Mouse (Mus musculus) midbrain, embryonic 15.5 days (tissue): Measurements from ENCODE around the gene Gm17268. TPM values are rescaled to one million over a fixed set of nuclear protein-coding genes. Genes with fewer than 3 reads are reported as not detected.
A peak's percentile ranks its signal among the peaks of the same experiment; 100 is the strongest.

Source experiments
- ATAC-seq: fragments of 200-750 bp; cut with Nextera tagmentation; replicated peaks from 2 replicates; pipeline ENCODE4 v1.8.0; 2017; ENCODE audit warnings: moderate TSS enrichment
- H3K27ac ChIP-seq: fragments of 300-500 bp; sonication (generic); 2 replicates; pipeline ENCODE4 v1.5.1; 2015; ENCODE audit warnings: mild to moderate bottlenecking, inconsistent platforms
- H3K27me3 ChIP-seq: fragments of 300-500 bp; sonication (generic); replicated peaks from 2 replicates; pipeline ENCODE4 v1.6.1; 2015; ENCODE audit warnings: inconsistent platforms
- H3K36me3 ChIP-seq: fragments of 300-500 bp; sonication (generic); replicated peaks from 2 replicates; pipeline ENCODE4 v1.6.1; 2015; ENCODE audit warnings: inconsistent platforms
- H3K4me1 ChIP-seq: fragments of 300-500 bp; sonication (generic); 2 replicates; pipeline ENCODE4 v1.6.1; 2015; ENCODE audit warnings: inconsistent platforms
- H3K4me2 ChIP-seq: fragments of 300-500 bp; sonication (generic); 2 replicates; pipeline ENCODE4 v1.6.1; 2015; ENCODE audit warnings: inconsistent platforms, mild to moderate bottlenecking, moderate library complexity
- H3K4me3 ChIP-seq: fragments of 300-500 bp; sonication (generic); 2 replicates; pipeline ENCODE4 v1.5.1; 2015; ENCODE audit warnings: mild to moderate bottlenecking, inconsistent platforms
- H3K9ac ChIP-seq: fragments of 300-500 bp; sonication (generic); 2 replicates; pipeline ENCODE4 v1.6.1; 2015; ENCODE audit warnings: mild to moderate bottlenecking, inconsistent platforms
- H3K9me3 ChIP-seq: fragments of 300-500 bp; sonication (generic); 2 replicates; pipeline ENCODE4 v1.6.1; 2016; ENCODE audit warnings: inconsistent platforms
- WGBS: fragments of 180-500 bp; shearing (Covaris S2); methylation state at CpG from one replicate; pipeline ENCODE4 v1.1.7; 2015; ENCODE audit warnings: mixed read lengths; 5-methylcytosine and 5-hydroxymethylcytosine counted together
- polyA plus RNA-seq: library from polyadenylated mRNA; unstranded; fragments of >200 nt; fragmentation: Nextera tagmentation; extraction: Ambion mirVana; gene quantifications from 2 replicates; pipeline ENCODE4 v1.2.1, GENCODE M21; 2015

Gene Gm17268
- polyA plus RNA-seq, 1 experiment from 2014 or later, result not detected

DNA sequence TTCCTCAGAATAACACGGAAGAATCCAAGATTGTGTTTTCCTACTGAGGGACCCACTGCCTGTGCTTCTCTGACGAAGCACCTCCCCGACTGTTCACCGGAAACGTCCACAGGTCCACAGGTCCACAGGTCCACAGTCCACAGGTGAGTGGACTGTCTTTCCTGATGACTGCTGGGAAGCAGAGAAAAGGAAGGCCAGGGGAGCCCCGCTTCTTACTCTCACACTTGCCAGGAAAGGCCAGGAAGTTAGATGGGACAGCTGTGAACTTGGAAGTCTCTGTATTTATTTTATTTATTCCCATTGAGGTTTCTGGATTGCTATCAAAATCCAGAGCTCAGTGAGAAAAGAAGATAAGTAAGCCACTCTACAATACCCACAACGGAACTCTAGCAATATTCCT is 15.5 kb upstream of the Gm17268 start:
- no peaks in the 10 kb centered on the region for H3K27me3 ChIP-seq
- H3K4me1 ChIP-seq, result no peaks in the 10 kb centered on the region
- H3K9ac ChIP-seq, result no peak overlapping the region
- no peak overlapping the region for H3K4me2 ChIP-seq
- H3K9me3 ChIP-seq, result no peaks in the 10 kb centered on the region
- H3K36me3 ChIP-seq, result no peaks in the 10 kb centered on the region
- H3K4me3 ChIP-seq, result no peak overlapping the region
- no peak overlapping the region for H3K27ac ChIP-seq
- WGBS, result 89% methylated on average over 7 of the region's 7 CpGs
- no peak for ATAC-seq

DNA sequence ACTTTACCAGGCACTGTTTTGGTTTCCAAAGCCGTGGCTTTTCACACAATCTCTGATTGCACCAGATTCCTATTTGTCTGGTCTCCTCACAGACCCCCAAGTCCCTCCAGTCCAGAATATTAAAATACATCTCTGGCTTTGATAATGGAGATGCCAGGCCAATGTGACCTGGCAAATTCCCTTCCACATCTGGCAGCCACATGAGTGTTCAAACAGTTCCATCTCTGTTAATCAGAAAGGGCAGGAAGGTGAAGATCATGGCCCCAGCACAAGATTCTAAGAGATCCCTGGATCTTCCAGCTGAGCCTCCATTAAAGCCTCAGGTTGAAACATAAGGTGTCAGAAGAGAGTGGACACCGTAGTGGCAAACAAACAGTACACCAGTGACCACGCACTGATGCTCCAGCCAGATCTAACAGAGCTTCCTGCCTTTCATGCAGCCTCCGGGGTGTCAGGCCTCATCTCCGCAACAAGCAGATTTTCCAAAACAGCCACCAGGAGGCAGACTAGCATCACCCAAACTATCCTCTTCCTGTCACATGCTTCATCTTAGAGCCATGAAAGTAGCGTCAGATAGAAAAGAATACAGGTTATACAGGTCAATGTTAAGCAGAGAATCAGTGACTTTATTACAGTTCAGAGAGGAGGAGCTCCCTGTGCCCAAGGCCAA is 9.5 kb upstream of the Gm17268 start:
- Histone ChIP-seq H3K27ac (no peak overlapping the region), H3K9me3 (no peaks in the 10 kb centered on the region), H3K4me3 (no peak overlapping the region), H3K4me2 (no peak overlapping the region), H3K4me1 (no peaks in the 10 kb centered on the region), H3K36me3 (no peaks in the 10 kb centered on the region), H3K27me3 (no peaks in the 10 kb centered on the region), H3K9ac (no peak overlapping the region)
- 54% methylated on average over 6 of the region's 6 CpGs for WGBS
- ATAC-seq, result no peak

- no peak within 1 kb of the TSS for H3K4me3 ChIP-seq
- H3K27ac ChIP-seq, result no peak within 1 kb of the TSS
- WGBS, result 79% methylated on average over 3 of the region's 3 CpGs
- no peak within 1 kb of the TSS for H3K9ac ChIP-seq
- no peaks in the 10 kb centered on the region for H3K27me3 ChIP-seq
- H3K4me2 ChIP-seq, result no peak within 1 kb of the TSS
- no peaks in the 10 kb centered on the region for H3K9me3 ChIP-seq
- no peak for ATAC-seq
- H3K36me3 ChIP-seq, result no peaks in the 10 kb centered on the region
- H3K4me1 ChIP-seq, result no peaks in the 10 kb centered on the region
Measured at GRCm38 (mm10) chr11:82045471-82045870, 7.1 kb upstream of the Gm17268 start, which contains the start of gene Ccl7. TSS of gene Ccl7 (plus strand) at chr11:82045712.

DNA sequence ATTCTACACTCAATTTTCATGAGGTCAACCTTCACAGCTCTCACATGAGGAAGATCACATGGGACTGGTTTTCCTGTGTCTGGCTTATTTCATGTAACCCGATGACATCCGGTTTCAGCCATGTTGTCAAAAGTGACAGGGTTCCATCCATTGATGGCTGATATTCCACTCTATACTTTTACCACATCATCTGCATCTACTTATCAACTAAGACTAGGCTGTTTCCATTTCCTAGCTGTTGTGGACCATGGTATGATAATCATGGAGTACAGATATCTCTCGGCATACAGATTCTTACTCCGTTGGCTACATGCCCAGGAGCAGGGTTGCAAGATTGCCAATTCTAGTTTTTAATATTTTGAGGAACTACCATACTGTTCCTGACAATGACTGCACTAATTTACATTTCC is 3.3 kb upstream of the Gm17268 start:
- Histone ChIP-seq H3K4me1 (no peaks in the 10 kb centered on the region), H3K4me2 (no peak overlapping the region), H3K9me3 (no peaks in the 10 kb centered on the region), H3K9ac (no peak overlapping the region), H3K27ac (no peak overlapping the region), H3K27me3 (no peaks in the 10 kb centered on the region), H3K4me3 (no peak overlapping the region), H3K36me3 (no peaks in the 10 kb centered on the region)
- WGBS, result 89% methylated on average over 4 of the region's 4 CpGs
- ATAC-seq, result no peak

- 85% methylated on average over 3 of the region's 3 CpGs for WGBS
- ATAC-seq, result no peak
- H3K4me1 ChIP-seq, result no peaks in the 10 kb centered on the region
Measured at GRCm38 (mm10) chr11:82039132-82039660, 834 bp upstream of the Gm17268 start.

GRCm38 (mm10) chr11:82035857-82036256 is 2.5 kb downstream of the Gm17268 start:
- ATAC-seq, result no peak
- Histone ChIP-seq H3K27me3 (no peaks in the 10 kb centered on the region), H3K9ac (no peak overlapping the region), H3K4me2 (no peak overlapping the region), H3K4me3 (no peak overlapping the region), H3K9me3 (no peaks in the 10 kb centered on the region), H3K27ac (no peak overlapping the region), H3K4me1 (no peaks in the 10 kb centered on the region), H3K36me3 (no peaks in the 10 kb centered on the region)
- WGBS, result 90% methylated on average over 2 of the region's 2 CpGs

More at GRCm38 (mm10) chr11:82039132-82039660, 834 bp upstream of the Gm17268 start:
- Histone ChIP-seq H3K9ac (no peak overlapping the region), H3K4me2 (no peak overlapping the region), H3K9me3 (no peaks in the 10 kb centered on the region), H3K27me3 (no peaks in the 10 kb centered on the region), H3K36me3 (no peaks in the 10 kb centered on the region), H3K27ac (no peak overlapping the region), H3K4me3 (no peak overlapping the region)

DNA sequence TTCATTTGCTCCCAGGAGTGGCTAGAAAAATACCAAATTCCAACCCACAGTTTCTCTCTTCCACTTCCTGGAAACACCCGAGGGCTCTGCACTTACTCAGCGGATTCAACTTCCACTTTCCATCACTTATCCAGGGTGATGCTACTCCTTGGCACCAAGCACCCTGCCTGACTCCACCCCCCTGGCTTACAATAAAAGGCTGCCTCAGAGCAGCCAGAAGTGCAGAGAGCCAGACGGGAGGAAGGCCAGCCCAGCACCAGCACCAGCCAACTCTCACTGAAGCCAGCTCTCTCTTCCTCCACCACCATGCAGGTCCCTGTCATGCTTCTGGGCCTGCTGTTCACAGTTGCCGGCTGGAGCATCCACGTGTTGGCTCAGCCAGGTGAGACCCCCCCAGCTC is 3.0 kb downstream of the Gm17268 start, which contains the start of gene Ccl2:
Gene Ccl2, plus strand, starts transcription at position 216 of the 400 bp plus-strand sequence.
- ATAC-seq, result 0 out of 2 replicates have a peak, but pooled peaks have one; percentile 37

GRCm38 (mm10) chr11:82034446-82034845 is 3.9 kb downstream of the Gm17268 start:
- H3K4me3 ChIP-seq, result no peak overlapping the region
- no peaks in the 10 kb centered on the region for H3K9me3 ChIP-seq
- no peaks in the 10 kb centered on the region for H3K4me1 ChIP-seq
- H3K4me2 ChIP-seq, result no peak overlapping the region
- no peak overlapping the region for H3K27ac ChIP-seq
- H3K36me3 ChIP-seq, result no peaks in the 10 kb centered on the region
- no peak for ATAC-seq
- 87% methylated on average over 7 of the region's 7 CpGs for WGBS
- H3K9ac ChIP-seq, result no peak overlapping the region
- H3K27me3 ChIP-seq, result no peaks in the 10 kb centered on the region

More for the DNA sequence above, 3.0 kb downstream of the Gm17268 start, which contains the start of gene Ccl2:
- Histone ChIP-seq H3K4me3 (no peak within 1 kb of the TSS), H3K27ac (no peak within 1 kb of the TSS), H3K4me2 (no peak within 1 kb of the TSS), H3K27me3 (no peaks in the 10 kb centered on the region), H3K4me1 (no peaks in the 10 kb centered on the region), H3K36me3 (no peaks in the 10 kb centered on the region), H3K9me3 (no peaks in the 10 kb centered on the region), H3K9ac (no peak within 1 kb of the TSS)
- 39% methylated on average over 5 of the region's 5 CpGs for WGBS

DNA sequence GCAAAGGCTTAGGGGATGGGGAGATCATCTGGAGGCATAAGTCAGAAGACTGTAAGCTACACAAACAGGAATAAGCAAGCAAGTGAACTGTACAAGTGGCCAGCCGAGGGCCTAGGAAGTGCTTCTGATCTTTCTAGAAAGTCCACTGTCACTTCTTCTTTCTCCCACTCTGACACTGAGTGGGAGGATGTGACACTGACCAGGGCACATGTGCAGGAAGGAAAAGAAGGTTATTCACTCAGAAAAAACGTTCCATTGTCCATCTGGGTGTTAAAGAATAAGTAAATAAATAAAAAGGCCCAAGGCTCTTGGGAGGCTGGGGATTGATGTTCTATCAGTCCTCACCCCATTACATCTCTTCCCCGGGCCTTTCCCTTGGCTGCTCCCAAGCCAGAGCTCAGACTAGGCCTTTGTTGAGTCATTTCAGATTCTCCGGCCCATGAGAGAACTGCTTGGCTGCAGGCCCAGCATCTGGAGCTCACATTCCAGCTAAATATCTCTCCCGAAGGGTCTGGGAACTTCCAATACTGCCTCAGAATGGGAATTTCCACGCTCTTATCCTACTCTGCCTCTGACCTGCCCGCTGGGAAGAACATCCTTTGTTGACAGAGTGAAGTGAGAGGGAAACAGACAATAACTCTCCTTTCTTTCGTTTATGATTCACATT is 5.6 kb downstream of the Gm17268 start:
- Histone ChIP-seq H3K27me3 (no peaks in the 10 kb centered on the region), H3K4me2 (no peak overlapping the region), H3K9ac (no peak overlapping the region), H3K27ac (no peak overlapping the region), H3K4me1 (no peaks in the 10 kb centered on the region), H3K9me3 (no peaks in the 10 kb centered on the region), H3K4me3 (no peak overlapping the region), H3K36me3 (no peaks in the 10 kb centered on the region)
- WGBS, result 40% methylated on average over 8 of the region's 8 CpGs
- no peak for ATAC-seq

DNA sequence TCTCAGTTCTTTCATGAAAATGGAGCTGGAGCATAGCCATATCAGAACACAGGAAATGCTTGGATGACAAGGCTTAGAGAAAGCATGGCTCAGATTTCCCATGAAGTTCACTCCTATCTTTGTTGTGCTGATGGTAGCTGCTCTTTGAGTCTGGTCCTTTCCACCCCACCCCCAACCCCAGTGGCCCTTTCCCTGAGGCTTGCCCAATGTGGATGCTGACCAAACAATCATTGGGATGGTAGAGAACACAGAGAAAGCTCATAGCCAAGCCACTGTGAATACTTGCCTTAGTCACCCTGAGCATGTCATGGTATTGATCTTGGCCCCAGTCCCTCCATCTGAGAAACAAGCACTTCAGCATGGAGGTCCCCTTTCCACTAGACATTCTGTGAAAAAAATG is 6.2 kb downstream of the Gm17268 start:
- no peak overlapping the region for H3K4me2 ChIP-seq
- H3K9me3 ChIP-seq, result no peaks in the 10 kb centered on the region
- no peak overlapping the region for H3K9ac ChIP-seq
- no peaks in the 10 kb centered on the region for H3K27me3 ChIP-seq
- no peaks in the 10 kb centered on the region for H3K36me3 ChIP-seq
- no peaks in the 10 kb centered on the region for H3K4me1 ChIP-seq
- no peak for ATAC-seq
- no peak overlapping the region for H3K27ac ChIP-seq
- H3K4me3 ChIP-seq, result no peak overlapping the region

DNA sequence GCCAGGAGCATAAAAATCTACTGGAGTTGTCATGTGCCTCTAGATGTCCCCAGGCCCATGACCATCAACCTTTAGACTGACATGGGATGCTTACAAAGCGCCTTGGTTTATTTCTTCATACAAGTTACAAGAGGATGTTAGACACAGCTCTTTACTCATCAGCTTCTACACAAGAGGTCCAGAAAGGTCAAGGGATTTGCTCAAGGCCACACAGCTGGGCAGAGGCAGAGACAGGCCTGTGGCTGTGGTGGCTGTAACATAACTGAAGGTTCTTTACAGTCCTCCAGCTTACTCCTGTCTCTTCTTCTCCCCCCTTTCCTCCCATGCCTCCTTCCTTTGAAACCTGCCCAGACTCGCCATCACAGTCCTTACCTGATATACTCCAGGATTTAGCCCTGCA is 8.2 kb downstream of the Gm17268 start:
- H3K36me3 ChIP-seq, result no peaks in the 10 kb centered on the region
- H3K27me3 ChIP-seq, result no peaks in the 10 kb centered on the region
- H3K27ac ChIP-seq, result no peak overlapping the region
- no peaks in the 10 kb centered on the region for H3K9me3 ChIP-seq
- H3K9ac ChIP-seq, result no peak overlapping the region
- no peak overlapping the region for H3K4me2 ChIP-seq
- ATAC-seq, result no peak
- H3K4me1 ChIP-seq, result no peaks in the 10 kb centered on the region
- H3K4me3 ChIP-seq, result no peak overlapping the region
- 83% methylated on average over 2 of the region's 2 CpGs for WGBS

GRCm38 (mm10) chr11:82023769-82024168 is 14.6 kb downstream of the Gm17268 start:
- no peak for ATAC-seq
- Histone ChIP-seq H3K4me2 (no peak overlapping the region), H3K27me3 (no peaks in the 10 kb centered on the region), H3K9me3 (no peaks in the 10 kb centered on the region), H3K4me1 (no peaks in the 10 kb centered on the region), H3K4me3 (no peak overlapping the region), H3K27ac (no peak overlapping the region), H3K9ac (no peak overlapping the region), H3K36me3 (no peaks in the 10 kb centered on the region)
- WGBS, result 84% methylated on average over 4 of the region's 4 CpGs
